Mouse (Mus musculus): ENCODE results near the gene Endod1. TPM values are rescaled to one million over a fixed set of nuclear protein-coding genes. Genes with fewer than 3 reads are reported as not detected.
"Not testable (repeated sequence)": the region's sequence is repeated elsewhere in the genome, so short reads cannot be mapped to it uniquely, and the experiment has no call there.

Endod1 gene
- polyA plus RNA-seq, 1 experiment from 2014 or later: 7.8 TPM

DNA sequence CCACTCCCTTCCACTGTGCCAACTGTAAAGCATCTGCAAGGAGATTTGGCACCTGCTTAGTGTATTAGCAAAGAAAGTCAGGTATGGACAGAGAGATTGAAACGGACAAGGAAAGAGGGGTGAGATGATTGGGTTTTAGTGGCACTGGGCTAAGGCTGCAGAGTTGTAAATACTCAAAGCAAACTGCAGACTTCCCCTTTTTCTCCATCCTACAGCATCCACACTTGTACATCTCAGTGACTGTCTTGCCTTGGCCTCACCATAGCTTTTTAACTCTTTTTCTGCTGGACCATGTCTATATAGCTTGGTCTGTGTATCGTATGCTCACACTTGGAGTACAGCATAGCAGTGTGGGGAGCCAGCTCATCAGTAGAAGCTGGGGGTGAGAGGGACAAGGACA is 30.5 kb downstream of the Endod1 start:
- ATAC-seq (replicated peaks; ENCODE audit: extremely low read depth, insufficient read depth, low FRiP score): no peak
- no peak overlapping the region for H3K4me2 ChIP-seq (ENCODE audit: low read depth, low read length)
- H3K27ac ChIP-seq (ENCODE audit: low read length): no peak overlapping the region
- no peak overlapping the region for H3K4me3 ChIP-seq (ENCODE audit: low read length)
- no peak overlapping the region for H3K9ac ChIP-seq (ENCODE audit: low read length)
- H3K27me3 ChIP-seq (ENCODE audit: control insufficient read depth, insufficient read depth, low read length): no peaks in the 10 kb centered on the region
- H3K36me3 ChIP-seq (ENCODE audit: control insufficient read depth, insufficient read depth): no peaks in the 10 kb centered on the region
- 63% methylated on average over 2 of the region's 2 CpGs for WGBS
- H3K4me1 ChIP-seq (ENCODE audit: control insufficient read depth, insufficient read depth, low read length): no peaks in the 10 kb centered on the region
- no peaks in the 10 kb centered on the region for H3K9me3 ChIP-seq (replicated peaks; ENCODE audit: control insufficient read depth, low read length)

DNA sequence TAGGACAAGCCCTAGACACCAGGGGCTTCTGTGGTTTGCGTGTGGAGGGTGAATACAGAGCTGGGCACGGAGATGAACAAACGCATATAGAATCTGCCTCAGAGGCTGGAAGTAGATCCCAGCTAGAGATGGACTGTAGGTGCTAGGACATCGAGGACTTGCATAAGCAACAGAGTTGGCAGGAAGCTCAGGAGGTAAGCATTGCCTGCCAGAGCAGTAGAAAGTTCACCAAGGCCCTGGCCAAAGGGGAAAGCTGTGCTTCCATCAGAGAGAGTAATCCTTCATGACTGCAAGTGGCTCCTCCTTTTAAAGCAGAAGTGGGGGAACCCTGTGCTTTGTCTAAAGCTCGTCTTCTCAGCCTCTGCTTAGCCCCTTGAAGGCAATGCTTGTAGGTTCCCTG is 31.9 kb downstream of the Endod1 start:
- WGBS: 81% methylated on average over 5 of the region's 5 CpGs

DNA sequence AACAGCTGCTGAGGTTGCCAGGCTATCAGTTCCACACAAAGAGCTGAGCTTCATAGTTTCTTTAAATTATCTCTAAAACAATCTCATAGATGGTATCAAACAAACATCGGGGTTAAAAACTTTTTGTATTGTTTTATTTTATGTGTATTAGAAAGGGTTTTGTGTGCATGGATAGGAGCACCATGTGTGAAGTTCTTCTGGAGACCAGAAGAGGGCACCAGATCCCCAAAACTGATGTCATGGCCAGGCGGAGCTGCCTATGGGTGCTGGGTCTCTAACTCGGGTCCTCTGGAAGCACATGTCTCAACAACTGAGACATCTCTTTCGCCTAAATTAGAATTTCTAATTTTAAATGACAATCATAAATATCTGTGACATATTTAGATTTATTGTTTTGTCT is 32.9 kb downstream of the Endod1 start:
- no peak for ATAC-seq (replicated peaks; ENCODE audit: extremely low read depth, insufficient read depth, low FRiP score)
- Histone ChIP-seq H3K36me3 (ENCODE audit: control insufficient read depth, insufficient read depth) (no peaks in the 10 kb centered on the region), H3K4me3 (ENCODE audit: low read length) (no peak overlapping the region), H3K27me3 (ENCODE audit: control insufficient read depth, insufficient read depth, low read length) (no peaks in the 10 kb centered on the region), H3K9me3 (replicated peaks; ENCODE audit: control insufficient read depth, low read length) (no peaks in the 10 kb centered on the region), H3K9ac (ENCODE audit: low read length) (no peak overlapping the region), H3K4me1 (ENCODE audit: control insufficient read depth, insufficient read depth, low read length) (no peaks in the 10 kb centered on the region), H3K4me2 (ENCODE audit: low read depth, low read length) (no peak overlapping the region), H3K27ac (ENCODE audit: low read length) (no peak overlapping the region)
- 51% methylated on average over 4 of the region's 4 CpGs for WGBS

More for the DNA sequence above, 31.9 kb downstream of the Endod1 start:
- Histone ChIP-seq H3K9ac (ENCODE audit: low read length) (no peak overlapping the region), H3K36me3 (ENCODE audit: control insufficient read depth, insufficient read depth) (no peaks in the 10 kb centered on the region), H3K27ac (ENCODE audit: low read length) (no peak overlapping the region), H3K27me3 (ENCODE audit: control insufficient read depth, insufficient read depth, low read length) (no peaks in the 10 kb centered on the region), H3K4me1 (ENCODE audit: control insufficient read depth, insufficient read depth, low read length) (no peaks in the 10 kb centered on the region), H3K4me3 (ENCODE audit: low read length) (no peak overlapping the region), H3K9me3 (replicated peaks; ENCODE audit: control insufficient read depth, low read length) (no peaks in the 10 kb centered on the region), H3K4me2 (ENCODE audit: low read depth, low read length) (no peak overlapping the region)
- no peak for ATAC-seq (replicated peaks; ENCODE audit: extremely low read depth, insufficient read depth, low FRiP score)

DNA sequence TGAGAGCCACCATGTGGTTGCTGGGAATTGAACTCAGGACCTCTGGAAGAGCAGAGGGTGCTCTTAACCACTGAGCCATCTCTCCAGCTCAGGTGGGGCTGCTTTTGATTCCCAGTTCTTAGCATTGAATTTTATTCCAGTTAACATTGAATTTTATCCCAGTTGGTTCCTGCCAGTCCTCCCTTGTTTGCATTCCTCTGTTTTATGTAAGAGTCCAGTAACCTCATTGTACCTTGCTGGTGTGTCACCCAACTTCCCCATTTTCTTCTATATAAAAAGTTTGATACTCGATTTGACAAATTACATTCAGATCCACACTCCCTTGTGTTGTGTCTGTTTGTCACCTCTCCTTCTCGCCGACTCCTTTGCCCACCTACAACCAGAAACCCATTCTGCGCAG is 35.4 kb downstream of the Endod1 start:
- not testable (repeated sequence) for H3K9ac ChIP-seq (ENCODE audit: low read length); H3K36me3 ChIP-seq (ENCODE audit: control insufficient read depth, insufficient read depth); H3K27ac ChIP-seq (ENCODE audit: low read length); H3K9me3 ChIP-seq (replicated peaks; ENCODE audit: control insufficient read depth, low read length); H3K27me3 ChIP-seq (ENCODE audit: control insufficient read depth, insufficient read depth, low read length); H3K4me3 ChIP-seq (ENCODE audit: low read length); H3K4me2 ChIP-seq (ENCODE audit: low read depth, low read length); ATAC-seq (replicated peaks; ENCODE audit: extremely low read depth, insufficient read depth, low FRiP score); H3K4me1 ChIP-seq (ENCODE audit: control insufficient read depth, insufficient read depth, low read length)
- 84% methylated on average over 4 of the region's 4 CpGs for WGBS

DNA sequence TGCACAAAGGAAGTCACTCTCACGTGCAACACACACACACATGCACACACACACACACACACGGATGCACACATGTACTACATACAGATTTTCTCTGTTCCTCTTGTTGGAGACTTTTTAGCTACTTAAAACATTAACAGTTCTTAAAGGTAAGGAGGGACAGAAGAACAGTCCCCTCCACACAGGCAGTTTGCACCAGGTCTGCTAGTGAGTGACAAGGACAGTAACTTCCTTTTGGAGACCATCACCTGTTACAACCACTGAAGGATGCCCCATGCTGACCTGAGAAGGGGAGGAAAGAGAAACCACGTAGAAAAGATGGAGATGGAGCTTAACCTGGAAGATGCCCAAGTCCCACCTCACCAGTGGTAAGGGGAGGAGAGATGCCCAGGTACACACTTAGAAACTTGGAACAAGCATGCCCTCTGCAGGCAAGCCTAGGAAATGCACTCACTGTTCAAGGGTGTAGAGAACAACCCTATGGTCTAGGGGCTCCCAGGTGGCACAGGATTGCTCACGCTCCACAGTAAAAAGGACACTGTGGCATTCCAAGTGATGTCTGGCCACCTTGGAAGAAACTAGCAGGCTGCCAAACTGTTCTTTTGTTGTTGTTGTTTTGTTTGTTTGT is 39.2 kb downstream of the Endod1 start:
- Histone ChIP-seq H3K36me3 (ENCODE audit: control insufficient read depth, insufficient read depth) (no peaks in the 10 kb centered on the region), H3K27ac (ENCODE audit: low read length) (no peak overlapping the region), H3K9me3 (replicated peaks; ENCODE audit: control insufficient read depth, low read length) (no peaks in the 10 kb centered on the region), H3K27me3 (ENCODE audit: control insufficient read depth, insufficient read depth, low read length) (no peaks in the 10 kb centered on the region), H3K9ac (ENCODE audit: low read length) (no peak overlapping the region), H3K4me2 (ENCODE audit: low read depth, low read length) (no peak overlapping the region), H3K4me3 (ENCODE audit: low read length) (no peak overlapping the region), H3K4me1 (ENCODE audit: control insufficient read depth, insufficient read depth, low read length) (no peaks in the 10 kb centered on the region; the same call in 1 of the 2 replicates)
- ATAC-seq (replicated peaks; ENCODE audit: extremely low read depth, insufficient read depth, low FRiP score): no peak
- 57% methylated on average over 4 of the region's 4 CpGs for WGBS

DNA sequence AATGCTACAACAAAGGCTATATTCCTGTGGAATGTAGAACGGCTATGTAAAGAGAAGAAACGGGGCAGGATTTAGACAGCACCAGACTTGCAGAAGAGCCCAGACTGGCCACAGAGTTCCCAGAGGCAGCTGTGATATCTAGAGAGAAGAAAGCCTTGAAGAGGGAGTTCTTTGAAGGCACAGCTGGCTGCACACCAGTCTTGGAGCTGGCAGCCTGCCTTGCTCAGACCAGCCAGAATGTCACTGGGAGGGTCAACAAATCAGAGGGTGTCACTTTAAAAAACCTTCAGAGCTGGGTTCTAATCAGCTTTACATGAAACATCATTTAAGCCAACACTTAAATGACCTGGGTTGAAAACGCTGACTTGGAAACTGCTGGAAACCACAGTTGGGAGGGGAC is 42.6 kb downstream of the Endod1 start:
- no peaks in the 10 kb centered on the region for H3K36me3 ChIP-seq (ENCODE audit: control insufficient read depth, insufficient read depth)
- no peaks in the 10 kb centered on the region for H3K27me3 ChIP-seq (ENCODE audit: control insufficient read depth, insufficient read depth, low read length)
- no peak overlapping the region for H3K9ac ChIP-seq (ENCODE audit: low read length)
- no peak for ATAC-seq (replicated peaks; ENCODE audit: extremely low read depth, insufficient read depth, low FRiP score)
- no peaks in the 10 kb centered on the region for H3K9me3 ChIP-seq (replicated peaks; ENCODE audit: control insufficient read depth, low read length)
- no peak overlapping the region for H3K27ac ChIP-seq (ENCODE audit: low read length)
- 48% methylated on average over 3 of the region's 3 CpGs for WGBS
- H3K4me2 ChIP-seq (ENCODE audit: low read depth, low read length): no peak overlapping the region
- H3K4me1 ChIP-seq (ENCODE audit: control insufficient read depth, insufficient read depth, low read length): no peaks in the 10 kb centered on the region; the same call in 1 of the 2 replicates
- no peak overlapping the region for H3K4me3 ChIP-seq (ENCODE audit: low read length)

DNA sequence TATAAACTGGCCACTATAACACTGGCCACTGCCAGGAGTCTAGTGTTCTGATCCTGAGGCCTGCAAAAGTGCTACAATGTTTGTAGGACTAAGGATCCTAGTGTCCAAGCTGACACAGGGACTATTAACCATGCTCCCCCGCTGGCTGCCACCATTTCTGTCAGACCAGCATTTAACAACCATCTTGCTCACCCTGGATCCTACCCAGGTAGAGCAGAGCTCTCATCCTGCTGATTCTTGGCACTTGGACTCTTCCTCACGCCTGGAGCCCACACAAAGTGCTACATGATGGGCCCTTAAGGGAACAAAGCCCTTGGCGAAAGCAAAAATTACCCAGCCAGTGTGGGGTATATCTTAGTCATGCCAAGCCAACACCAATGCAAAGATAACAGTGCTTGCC is 44.4 kb downstream of the Endod1 start:
- Histone ChIP-seq H3K4me1 (ENCODE audit: control insufficient read depth, insufficient read depth, low read length) (no peaks in the 10 kb centered on the region; the same call in 1 of the 2 replicates), H3K27me3 (ENCODE audit: control insufficient read depth, insufficient read depth, low read length) (no peaks in the 10 kb centered on the region), H3K36me3 (ENCODE audit: control insufficient read depth, insufficient read depth) (0 out of 2 replicates have a peak, but pooled peaks cover 2% of the 10 kb centered on the region), H3K9ac (ENCODE audit: low read length) (no peak overlapping the region), H3K27ac (ENCODE audit: low read length) (no peak overlapping the region), H3K9me3 (replicated peaks; ENCODE audit: control insufficient read depth, low read length) (no peaks in the 10 kb centered on the region), H3K4me2 (ENCODE audit: low read depth, low read length) (no peak overlapping the region), H3K4me3 (ENCODE audit: low read length) (no peak overlapping the region)
- no peak for ATAC-seq (replicated peaks; ENCODE audit: extremely low read depth, insufficient read depth, low FRiP score)
- 73% methylated on average over 3 of the region's 3 CpGs for WGBS

DNA sequence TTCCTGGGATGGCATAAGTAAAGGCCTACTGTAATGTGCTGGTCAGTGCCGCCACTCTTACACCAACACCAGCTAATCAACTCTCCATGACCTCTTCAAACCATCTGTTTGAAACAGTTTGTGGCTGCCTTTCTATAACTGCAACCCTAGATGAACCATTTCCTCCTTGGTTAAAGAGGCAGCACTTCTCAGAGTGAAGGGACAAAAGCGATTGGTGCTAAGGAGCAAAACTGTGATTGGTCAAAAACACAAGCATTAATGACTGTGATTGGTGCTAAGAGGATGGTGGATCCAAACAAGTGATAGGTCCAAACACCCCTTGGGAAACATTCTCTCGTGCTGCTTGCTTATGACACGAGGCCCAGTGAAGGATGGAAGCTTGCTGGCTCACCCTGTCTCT is 45.5 kb downstream of the Endod1 start:
- H3K4me3 ChIP-seq (ENCODE audit: low read length): no peak overlapping the region
- WGBS: 75% methylated on average over 4 of the region's 4 CpGs

DNA sequence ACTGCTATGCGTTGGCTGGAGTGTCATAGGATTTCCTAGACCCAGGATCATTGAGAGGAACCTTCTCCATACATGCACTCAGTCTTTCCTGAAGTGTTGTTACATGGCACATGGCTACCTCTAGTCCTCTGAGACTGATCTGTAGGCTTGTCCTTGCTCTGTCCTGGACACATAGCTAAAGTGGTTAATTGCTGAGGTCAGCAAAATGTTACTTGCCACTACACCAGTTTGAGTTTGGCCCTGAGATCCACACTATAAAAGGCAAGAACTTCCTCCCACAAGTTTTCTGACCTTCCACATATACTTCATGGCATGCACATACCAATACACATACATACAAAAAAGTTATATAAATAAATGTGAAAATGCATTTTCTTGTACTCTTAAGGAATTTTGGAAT is 64.7 kb downstream of the Endod1 start:
- ATAC-seq (replicated peaks; ENCODE audit: extremely low read depth, insufficient read depth, low FRiP score): no peak

More for the DNA sequence above, 45.5 kb downstream of the Endod1 start:
- Histone ChIP-seq H3K4me2 (ENCODE audit: low read depth, low read length) (no peak overlapping the region), H3K4me1 (ENCODE audit: control insufficient read depth, insufficient read depth, low read length) (no peaks in the 10 kb centered on the region; the same call in 1 of the 2 replicates), H3K27ac (ENCODE audit: low read length) (no peak overlapping the region), H3K9me3 (replicated peaks; ENCODE audit: control insufficient read depth, low read length) (no peaks in the 10 kb centered on the region), H3K36me3 (ENCODE audit: control insufficient read depth, insufficient read depth) (0 out of 2 replicates have a peak, but pooled peaks cover 4% of the 10 kb centered on the region), H3K27me3 (ENCODE audit: control insufficient read depth, insufficient read depth, low read length) (no peaks in the 10 kb centered on the region), H3K9ac (ENCODE audit: low read length) (no peak overlapping the region)
- ATAC-seq (replicated peaks; ENCODE audit: extremely low read depth, insufficient read depth, low FRiP score): no peak

More for the DNA sequence above, 64.7 kb downstream of the Endod1 start:
- H3K27ac ChIP-seq (ENCODE audit: low read length): no peak overlapping the region
- H3K4me1 ChIP-seq (ENCODE audit: control insufficient read depth, insufficient read depth, low read length): peaks cover 4% of the 10 kb centered on the region; the same call in 1 of the 2 replicates
- 100% methylated on average over 1 of the region's 1 CpGs for WGBS
- no peak overlapping the region for H3K4me3 ChIP-seq (ENCODE audit: low read length)
- H3K9ac ChIP-seq (ENCODE audit: low read length): no peak overlapping the region
- H3K36me3 ChIP-seq (ENCODE audit: control insufficient read depth, insufficient read depth): peaks cover 8% of the 10 kb centered on the region; the same call in 1 of the 2 replicates
- no peak overlapping the region for H3K4me2 ChIP-seq (ENCODE audit: low read depth, low read length)
- H3K27me3 ChIP-seq (ENCODE audit: control insufficient read depth, insufficient read depth, low read length): no peaks in the 10 kb centered on the region
- no peaks in the 10 kb centered on the region for H3K9me3 ChIP-seq (replicated peaks; ENCODE audit: control insufficient read depth, low read length)
